Mouse (Mus musculus) liver, adult 10 weeks (tissue): ENCODE data around the gene Rsc1a1. TPM values are rescaled to one million over a fixed set of nuclear protein-coding genes. Genes with fewer than 3 reads are reported as not detected.

Experiments used
- polyA plus RNA-seq: library from polyadenylated mRNA; stranded (reverse); fragments of 350-450 nt; fragmentation: Illumina TruSeq; extraction: RNeasy Lipid Tissue Mini Kit (QIAGEN cat#74804); gene quantifications from one replicate; pipeline ENCODE4 v1.2.3, GENCODE M21; 2014; ENCODE audit warnings: low read depth, low replicate concordance

Rsc1a1 gene
- 5.0 TPM for polyA plus RNA-seq

GRCm38 (mm10) chr4:141685499-141685898, at the start of gene Rsc1a1:
Rsc1a1 (minus strand) TSS chr4:141685599.

GRCm38 (mm10) chr4:141722731-141723672, 37.6 kb upstream of the Rsc1a1 start, which contains the start of gene Ddi2:
Ddi2 (minus strand) TSS chr4:141723419.

GRCm38 (mm10) chr4:141664799-141665198, 20.6 kb downstream of the Rsc1a1 start, which contains the start of gene Plekhm2:
Plekhm2 (minus strand) TSS chr4:141664899.

Other genes starting within 250 kb of the Rsc1a1 start
- gene Srarp, start 249.5 kb downstream of the Rsc1a1 start, polyA plus RNA-seq, result not detected
- 0.37 TPM for gene Zbtb17, start 240.9 kb downstream of the Rsc1a1 start, polyA plus RNA-seq
- 1.6 TPM for gene Spen, start 147.0 kb downstream of the Rsc1a1 start, polyA plus RNA-seq
- gene Fblim1, start 79.5 kb downstream of the Rsc1a1 start, polyA plus RNA-seq, result 0.48 TPM
- gene Tmem82, start 67.0 kb downstream of the Rsc1a1 start, polyA plus RNA-seq, result 1.1 TPM
- gene Slc25a34, start 61.8 kb downstream of the Rsc1a1 start, polyA plus RNA-seq, result 0.42 TPM
- 0.69 TPM for gene Plekhm2, start 20.7 kb downstream of the Rsc1a1 start, polyA plus RNA-seq
- 60.2 TPM for gene Ddi2, start 37.8 kb upstream of the Rsc1a1 start, polyA plus RNA-seq
- 25.5 TPM for gene Agmat, start 61.1 kb upstream of the Rsc1a1 start, polyA plus RNA-seq
- gene Dnajc16, start 105.3 kb upstream of the Rsc1a1 start, polyA plus RNA-seq, result 2.8 TPM
- 7.8 TPM for gene Casp9, start 108.0 kb upstream of the Rsc1a1 start, polyA plus RNA-seq
- not detected for gene Cela2a, start 140.6 kb upstream of the Rsc1a1 start, polyA plus RNA-seq
- gene Ctrc, start 160.8 kb upstream of the Rsc1a1 start, polyA plus RNA-seq, result not detected
- gene Efhd2, start 189.3 kb upstream of the Rsc1a1 start, polyA plus RNA-seq, result 2.0 TPM